Mouse (Mus musculus): ENCODE measurements around the gene Tmem150c. TPM values are rescaled to one million over a fixed set of nuclear protein-coding genes. Genes with fewer than 3 reads are reported as not detected.
A peak's percentile ranks its signal among the peaks of the same experiment; 100 is the strongest.

Gene Tmem150c
- total and polyA plus RNA-seq, 2 experiments from 2014 or later: 60.6 to 76.1 TPM

DNA sequence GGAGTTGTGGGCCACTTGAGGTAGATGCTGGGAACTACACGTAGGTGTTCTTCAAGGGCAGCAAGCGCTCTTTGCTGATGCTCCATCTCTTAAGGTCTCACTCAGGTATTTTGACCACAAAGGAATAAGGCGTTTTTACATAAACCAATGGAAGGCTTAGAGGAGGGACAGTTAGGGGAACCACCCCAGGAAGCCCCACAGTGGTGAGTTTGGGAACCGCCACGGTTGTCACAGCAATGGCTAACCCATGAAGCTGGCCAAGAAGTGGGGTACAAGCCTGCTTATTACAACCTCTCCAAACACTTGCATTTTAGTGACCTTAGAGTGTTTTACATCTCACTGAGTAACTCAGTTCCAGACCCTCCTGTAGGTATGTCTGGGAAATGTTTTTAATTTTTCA is 88.1 kb downstream of the Tmem150c start:
- ATAC-seq (no peak), DNase-seq (no peak)
- Histone ChIP-seq H3K4me1 (ENCODE audit: insufficient read depth) (no peaks in the 10 kb centered on the region), H3K9ac (no peak overlapping the region), H3K9me3 (ENCODE audit: low read length) (no peaks in the 10 kb centered on the region), H3K27me3 (ENCODE audit: insufficient read depth, low read length) (no peaks in the 10 kb centered on the region), H3K4me2 (ENCODE audit: low read depth) (no peak overlapping the region), H3K4me3 (ENCODE audit: low read depth, low read length) (no peak overlapping the region), H3K36me3 (ENCODE audit: insufficient read depth) (peaks cover 26% of the 10 kb centered on the region), H3K27ac (ENCODE audit: low read depth, low read length) (no peak overlapping the region)
- WGBS: 94% methylated on average over 5 of the region's 5 CpGs
- no peak for TF ChIP-seq CTCF (IDR thresholded peaks at IDR 0.05; ENCODE audit: low read depth)

DNA sequence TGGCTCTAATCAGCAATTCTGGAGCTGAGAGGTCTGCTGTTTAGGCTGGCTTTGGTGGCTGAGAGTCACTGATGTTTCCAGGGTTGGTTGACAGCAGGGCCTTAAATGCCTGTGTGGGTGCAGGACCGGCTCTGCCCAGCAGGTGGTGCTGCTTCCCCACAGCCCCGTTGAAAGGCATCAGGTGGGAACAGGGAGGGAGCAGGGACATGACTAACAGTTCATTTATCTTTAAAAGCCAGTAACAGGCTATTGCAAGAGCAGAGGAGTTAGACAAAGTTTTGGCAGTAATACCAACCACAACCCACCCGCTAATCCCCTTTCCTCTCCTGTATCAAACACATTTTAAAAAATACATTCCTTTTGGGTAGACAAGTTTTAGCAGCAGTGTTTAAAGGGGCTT is 89.4 kb downstream of the Tmem150c start:
- H3K9me3 ChIP-seq (ENCODE audit: low read length): no peaks in the 10 kb centered on the region
- no peak overlapping the region for H3K4me3 ChIP-seq (ENCODE audit: low read depth, low read length)
- H3K27ac ChIP-seq (ENCODE audit: low read depth, low read length): no peak overlapping the region
- DNase-seq: peak; percentile 91
- peak; percentile 88 for ATAC-seq
- H3K27me3 ChIP-seq (ENCODE audit: insufficient read depth, low read length): no peaks in the 10 kb centered on the region
- H3K4me1 ChIP-seq (ENCODE audit: insufficient read depth): no peaks in the 10 kb centered on the region
- H3K36me3 ChIP-seq (ENCODE audit: insufficient read depth): peaks cover 34% of the 10 kb centered on the region
- no peak overlapping the region for H3K4me2 ChIP-seq (ENCODE audit: low read depth)
- TF ChIP-seq CTCF (IDR thresholded peaks at IDR 0.05; ENCODE audit: low read depth): peak; percentile 99
- no peak overlapping the region for H3K9ac ChIP-seq
- 21% methylated on average over 3 of the region's 3 CpGs for WGBS

GRCm38 (mm10) chr5:100069526-100069925 is 90.1 kb downstream of the Tmem150c start:
- no peak for TF ChIP-seq CTCF (IDR thresholded peaks at IDR 0.05; ENCODE audit: low read depth)
- no peak for ATAC-seq
- 94% methylated on average over 2 of the region's 2 CpGs for WGBS

GRCm38 (mm10) chr5:100067579-100067978 is 92.0 kb downstream of the Tmem150c start:
- no peak overlapping the region for H3K4me2 ChIP-seq (ENCODE audit: low read depth)
- no peaks in the 10 kb centered on the region for H3K27me3 ChIP-seq (ENCODE audit: insufficient read depth, low read length)
- 92% methylated on average over 16 of the region's 16 CpGs for WGBS
- no peak overlapping the region for H3K9ac ChIP-seq
- no peak overlapping the region for H3K27ac ChIP-seq (ENCODE audit: low read depth, low read length)
- no peak for DNase-seq
- ATAC-seq: no peak
- H3K36me3 ChIP-seq (ENCODE audit: insufficient read depth): peaks cover 46% of the 10 kb centered on the region
- H3K4me3 ChIP-seq (ENCODE audit: low read depth, low read length): no peak overlapping the region
- TF ChIP-seq CTCF (IDR thresholded peaks at IDR 0.05; ENCODE audit: low read depth): no peak
- H3K4me1 ChIP-seq (ENCODE audit: insufficient read depth): no peaks in the 10 kb centered on the region
- H3K9me3 ChIP-seq (ENCODE audit: low read length): no peaks in the 10 kb centered on the region

More at GRCm38 (mm10) chr5:100069526-100069925, 90.1 kb downstream of the Tmem150c start:
- peaks cover 41% of the 10 kb centered on the region for H3K36me3 ChIP-seq (ENCODE audit: insufficient read depth)
- H3K4me2 ChIP-seq (ENCODE audit: low read depth): no peak overlapping the region
- H3K27ac ChIP-seq (ENCODE audit: low read depth, low read length): no peak overlapping the region
- no peak overlapping the region for H3K4me3 ChIP-seq (ENCODE audit: low read depth, low read length)
- no peaks in the 10 kb centered on the region for H3K4me1 ChIP-seq (ENCODE audit: insufficient read depth)
- H3K27me3 ChIP-seq (ENCODE audit: insufficient read depth, low read length): no peaks in the 10 kb centered on the region
- no peaks in the 10 kb centered on the region for H3K9me3 ChIP-seq (ENCODE audit: low read length)
- no peak for DNase-seq
- no peak overlapping the region for H3K9ac ChIP-seq

GRCm38 (mm10) chr5:100060876-100061275 is 98.7 kb downstream of the Tmem150c start:
- peaks cover 4% of the 10 kb centered on the region; the same call in 1 of the 2 replicates for H3K4me1 ChIP-seq (ENCODE audit: insufficient read depth)
- no peaks in the 10 kb centered on the region for H3K27me3 ChIP-seq (ENCODE audit: insufficient read depth, low read length)
- 95% methylated on average over 14 of the region's 14 CpGs for WGBS
- H3K9me3 ChIP-seq (ENCODE audit: low read length): no peaks in the 10 kb centered on the region
- ATAC-seq (no peak), DNase-seq (no peak)
- no peak overlapping the region for H3K9ac ChIP-seq
- H3K36me3 ChIP-seq (ENCODE audit: insufficient read depth): peaks cover 60% of the 10 kb centered on the region
- no peak overlapping the region for H3K27ac ChIP-seq (ENCODE audit: low read depth, low read length)
- TF ChIP-seq CTCF (IDR thresholded peaks at IDR 0.05; ENCODE audit: low read depth): no peak
- no peak overlapping the region for H3K4me3 ChIP-seq (ENCODE audit: low read depth, low read length)
- no peak overlapping the region for H3K4me2 ChIP-seq (ENCODE audit: low read depth)

GRCm38 (mm10) chr5:100059326-100059725 is 100.3 kb downstream of the Tmem150c start:
- H3K4me2 ChIP-seq (ENCODE audit: low read depth): no peak overlapping the region
- TF ChIP-seq CTCF (IDR thresholded peaks at IDR 0.05; ENCODE audit: low read depth): no peak
- WGBS: 24% methylated on average over 6 of the region's 6 CpGs
- H3K27me3 ChIP-seq (ENCODE audit: insufficient read depth, low read length): no peaks in the 10 kb centered on the region
- no peak overlapping the region for H3K9ac ChIP-seq
- H3K4me1 ChIP-seq (ENCODE audit: insufficient read depth): peaks cover 4% of the 10 kb centered on the region; the same call in 1 of the 2 replicates
- ATAC-seq (peak; percentile 40; the same call in 1 of the 2 replicates), DNase-seq (no peak)
- H3K36me3 ChIP-seq (ENCODE audit: insufficient read depth): peaks cover 46% of the 10 kb centered on the region
- no peak overlapping the region for H3K27ac ChIP-seq (ENCODE audit: low read depth, low read length)
- no peaks in the 10 kb centered on the region for H3K9me3 ChIP-seq (ENCODE audit: low read length)
- H3K4me3 ChIP-seq (ENCODE audit: low read depth, low read length): no peak overlapping the region

DNA sequence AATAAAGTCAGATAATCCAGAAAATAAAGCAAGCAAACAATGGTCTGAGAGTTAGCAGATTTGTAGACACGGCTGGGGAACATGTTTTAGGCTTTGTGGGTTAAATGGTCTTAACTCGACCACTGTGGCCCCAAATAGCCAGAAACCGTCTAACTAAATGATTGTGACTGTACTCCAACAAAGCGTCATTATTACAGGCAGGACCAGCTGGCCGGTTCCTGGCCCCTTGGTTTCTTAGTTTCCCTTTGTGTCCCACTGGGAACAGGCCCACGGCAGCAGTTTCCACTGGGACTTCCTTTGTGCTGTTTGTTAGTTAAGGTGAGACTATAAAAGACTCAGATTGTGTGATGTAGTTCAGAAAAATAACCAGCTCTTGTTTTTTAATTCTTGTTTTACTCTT is 100.9 kb downstream of the Tmem150c start:
- 17% methylated on average over 6 of the region's 6 CpGs for WGBS

More for the DNA sequence above, 100.9 kb downstream of the Tmem150c start:
- Histone ChIP-seq H3K36me3 (ENCODE audit: insufficient read depth) (peaks cover 40% of the 10 kb centered on the region), H3K4me1 (ENCODE audit: insufficient read depth) (peaks cover 4% of the 10 kb centered on the region; the same call in 1 of the 2 replicates), H3K4me2 (ENCODE audit: low read depth) (no peak overlapping the region), H3K4me3 (ENCODE audit: low read depth, low read length) (no peak overlapping the region), H3K27ac (ENCODE audit: low read depth, low read length) (no peak overlapping the region), H3K9me3 (ENCODE audit: low read length) (no peaks in the 10 kb centered on the region), H3K27me3 (ENCODE audit: insufficient read depth, low read length) (no peaks in the 10 kb centered on the region), H3K9ac (no peak overlapping the region)
- no peak for TF ChIP-seq CTCF (IDR thresholded peaks at IDR 0.05; ENCODE audit: low read depth)
- ATAC-seq: no peak
- DNase-seq: no peak

All from forebrain, postnatal 0 days (tissue).